Mouse (Mus musculus) lung, embryonic 14.5 days (tissue): ENCODE data around the gene Clcnkb. TPM values are rescaled to one million over a fixed set of nuclear protein-coding genes. Genes with fewer than 3 reads are reported as not detected.

Experiments
- ATAC-seq: fragments of 200-750 bp; cut with Nextera tagmentation; 2 replicates; pipeline ENCODE4 v1.8.0; 2017; ENCODE audit warnings: mild to moderate bottlenecking, moderate TSS enrichment, moderate library complexity; ENCODE audit not compliant: insufficient read depth
- DNase-seq: peaks from one replicate; pipeline ENCODE4 v3.0.0-alpha.2; 2015
- H3K27ac ChIP-seq: fragments of 300-500 bp; sonication (generic); 2 replicates; pipeline ENCODE4 v1.5.1; 2014; ENCODE audit warnings: low read depth, mild to moderate bottlenecking, moderate library complexity
- H3K27me3 ChIP-seq: fragments of 300-500 bp; sonication (generic); 2 replicates; pipeline ENCODE4 v1.6.1; 2014; ENCODE audit warnings: low read length, control low read depth; ENCODE audit not compliant: insufficient read depth
- H3K36me3 ChIP-seq: fragments of 300-500 bp; sonication (generic); 2 replicates; pipeline ENCODE4 v1.6.1; 2014; ENCODE audit warnings: control low read depth; ENCODE audit not compliant: insufficient read depth
- H3K4me1 ChIP-seq: fragments of 300-500 bp; sonication (generic); 2 replicates; pipeline ENCODE4 v1.6.1; 2014; ENCODE audit warnings: antibody characterized with exemption, control low read depth; ENCODE audit not compliant: insufficient read depth
- H3K4me2 ChIP-seq: fragments of 300-500 bp; sonication (generic); 2 replicates; pipeline ENCODE4 v1.6.1; 2014; ENCODE audit warnings: mild to moderate bottlenecking
- H3K4me3 ChIP-seq: fragments of 300-500 bp; sonication (generic); 2 replicates; pipeline ENCODE4 v1.5.1; 2014; ENCODE audit warnings: low read depth, low read length
- H3K9ac ChIP-seq: fragments of 300-500 bp; sonication (generic); 2 replicates; pipeline ENCODE4 v1.6.1; 2014
- H3K9me3 ChIP-seq: fragments of 300-500 bp; sonication (generic); 2 replicates; pipeline ENCODE4 v1.6.1; 2016; ENCODE audit warnings: low read depth, low read length, control low read depth
- CTCF ChIP-seq: IDR thresholded peaks from 2 replicates; pipeline ENCODE4 v1.5.1; 2016; ENCODE audit warnings: antibody characterized with exemption, low read depth
- WGBS: fragments of 180-500 bp; shearing (Covaris S2); extraction: QIAGEN DNeasy Blood & Tissue Kit; methylation state at CpG from one replicate; pipeline ENCODE4 v1.1.7; 2014; 5-methylcytosine and 5-hydroxymethylcytosine counted together
- polyA plus RNA-seq: library from polyadenylated mRNA; unstranded; fragments of >200 nt; fragmentation: Nextera tagmentation; extraction: Ambion mirVana; gene quantifications from 2 replicates; pipeline ENCODE4 v1.2.1, GENCODE M21; 2014

Gene Clcnkb
- polyA plus RNA-seq, 1 experiment from 2014 or later: not detected

DNA sequence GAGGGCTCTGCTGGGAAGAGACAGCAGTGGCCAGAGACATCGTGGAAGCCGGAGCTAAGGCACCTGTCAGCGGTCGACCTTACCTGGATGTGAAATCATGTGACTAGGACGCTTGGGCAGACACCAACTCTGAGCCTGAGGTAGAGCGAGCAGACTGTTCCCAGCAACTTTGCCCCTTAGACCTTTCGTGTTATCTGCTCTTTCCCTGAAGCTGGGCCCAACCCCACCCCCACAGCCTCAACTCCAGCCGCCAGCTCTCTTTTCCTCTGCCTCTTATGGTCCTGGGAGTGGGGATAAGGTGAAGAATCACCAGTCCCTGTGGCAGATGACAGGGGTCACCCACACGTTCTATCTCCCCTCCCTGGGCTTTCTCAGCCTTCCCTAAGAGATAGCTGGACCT is 5.1 kb upstream of the Clcnkb start:
- no peak for TF ChIP-seq CTCF
- H3K36me3 ChIP-seq: no peaks in the 10 kb centered on the region
- H3K4me1 ChIP-seq: 0 out of 2 replicates have a peak, but pooled peaks cover 10% of the 10 kb centered on the region
- 33% methylated on average over 9 of the region's 9 CpGs for WGBS
- H3K9me3 ChIP-seq: no peaks in the 10 kb centered on the region
- H3K9ac ChIP-seq: no peak overlapping the region
- no peak overlapping the region for H3K4me2 ChIP-seq
- H3K27me3 ChIP-seq: no peaks in the 10 kb centered on the region
- H3K27ac ChIP-seq: peak overlapping the region; percentile 33
- no peak for ATAC-seq
- no peak for DNase-seq
- no peak overlapping the region for H3K4me3 ChIP-seq

GRCm38 (mm10) chr4:141420192-141420829 is 4.5 kb upstream of the Clcnkb start, which contains the start of gene Hspb7:
TSS of gene Hspb7 (plus strand) at chr4:141420779.
- peak within 1 kb of the TSS; percentile 33 for H3K27ac ChIP-seq
- ATAC-seq: no peak

GRCm38 (mm10) chr4:141419398-141420191 is 3.8 kb upstream of the Clcnkb start:
- no peak overlapping the region for H3K4me3 ChIP-seq
- ATAC-seq (no peak), DNase-seq (no peak)
- H3K36me3 ChIP-seq: no peaks in the 10 kb centered on the region
- H3K4me1 ChIP-seq: 0 out of 2 replicates have a peak, but pooled peaks cover 10% of the 10 kb centered on the region
- no peaks in the 10 kb centered on the region for H3K27me3 ChIP-seq
- H3K4me2 ChIP-seq: no peak overlapping the region
- H3K9me3 ChIP-seq: no peaks in the 10 kb centered on the region
- H3K9ac ChIP-seq: no peak overlapping the region
- 49% methylated on average over 27 of the region's 27 CpGs for WGBS
- H3K27ac ChIP-seq: no peak overlapping the region
- no peak for TF ChIP-seq CTCF

More at GRCm38 (mm10) chr4:141420192-141420829, 4.5 kb upstream of the Clcnkb start, which contains the start of gene Hspb7:
- Histone ChIP-seq H3K4me3 (peak within 1 kb of the TSS; percentile 0; the same call in 1 of the 2 replicates), H3K36me3 (no peaks in the 10 kb centered on the region), H3K9ac (peak within 1 kb of the TSS; percentile 10; the same call in 1 of the 2 replicates), H3K9me3 (no peaks in the 10 kb centered on the region), H3K27me3 (no peaks in the 10 kb centered on the region), H3K4me2 (no peak within 1 kb of the TSS; the same call in 1 of the 2 replicates), H3K4me1 (0 out of 2 replicates have a peak, but pooled peaks cover 10% of the 10 kb centered on the region)
- peak; percentile 25 for DNase-seq
- 36% methylated on average over 9 of the region's 9 CpGs for WGBS
- no peak for TF ChIP-seq CTCF

DNA sequence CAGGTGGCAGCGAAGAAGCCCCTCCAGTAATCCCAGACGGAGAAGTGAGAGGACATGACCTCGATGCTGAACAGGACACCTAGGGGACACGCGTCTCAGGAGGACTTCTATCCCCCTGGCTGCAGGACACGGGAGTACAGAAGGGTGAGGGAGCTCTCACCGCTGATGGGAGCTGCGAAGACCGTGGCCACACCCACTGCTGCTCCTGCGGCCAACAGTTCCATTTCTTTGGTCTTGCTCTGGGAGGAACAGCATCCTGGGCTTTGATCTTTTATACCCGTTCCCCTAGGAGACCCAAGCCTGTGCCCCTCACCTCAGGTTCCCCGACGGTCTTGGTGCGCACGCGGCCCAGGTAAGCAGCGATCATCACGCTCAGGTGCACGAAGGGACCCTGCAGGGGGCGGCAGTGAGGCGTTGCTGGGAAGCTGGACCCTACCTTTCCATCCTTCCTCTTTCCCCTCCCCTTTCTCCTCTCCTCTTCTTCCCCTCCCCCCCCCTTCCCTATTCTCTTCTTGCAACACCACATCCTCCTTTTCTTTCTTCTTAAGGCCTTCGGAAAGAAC is 4.3 kb downstream of the Clcnkb start:
- Histone ChIP-seq H3K9me3 (no peaks in the 10 kb centered on the region; the same call in 1 of the 2 replicates), H3K9ac (no peak overlapping the region), H3K27ac (no peak overlapping the region), H3K4me2 (no peak overlapping the region), H3K4me3 (no peak overlapping the region), H3K36me3 (no peaks in the 10 kb centered on the region), H3K4me1 (0 out of 2 replicates have a peak, but pooled peaks cover 3% of the 10 kb centered on the region), H3K27me3 (no peaks in the 10 kb centered on the region)
- TF ChIP-seq CTCF: peak; percentile 42
- DNase-seq: no peak
- no peak for ATAC-seq
- WGBS: 20% methylated on average over 22 of the region's 22 CpGs

GRCm38 (mm10) chr4:141408577-141408976 is 7.2 kb downstream of the Clcnkb start:
- 94% methylated on average over 3 of the region's 3 CpGs for WGBS
- no peak for TF ChIP-seq CTCF
- Histone ChIP-seq H3K4me1 (0 out of 2 replicates have a peak, but pooled peaks cover 3% of the 10 kb centered on the region), H3K9ac (no peak overlapping the region), H3K27me3 (no peaks in the 10 kb centered on the region), H3K36me3 (no peaks in the 10 kb centered on the region), H3K27ac (no peak overlapping the region), H3K9me3 (no peaks in the 10 kb centered on the region; the same call in 1 of the 2 replicates), H3K4me2 (no peak overlapping the region), H3K4me3 (no peak overlapping the region)
- DNase-seq (no peak), ATAC-seq (no peak)

- DNase-seq: peak; percentile 69
- 0 out of 2 replicates have a peak, but pooled peaks cover 3% of the 10 kb centered on the region for H3K4me1 ChIP-seq
- H3K27ac ChIP-seq: no peak overlapping the region
- H3K4me3 ChIP-seq: no peak overlapping the region
- ATAC-seq: no peak; the same call in 1 of the 2 replicates
- no peak overlapping the region for H3K9ac ChIP-seq
- no peaks in the 10 kb centered on the region for H3K9me3 ChIP-seq
- H3K27me3 ChIP-seq: no peaks in the 10 kb centered on the region
- H3K36me3 ChIP-seq: no peaks in the 10 kb centered on the region
- WGBS: 26% methylated on average over 14 of the region's 14 CpGs
- peak; percentile 80 for TF ChIP-seq CTCF
- H3K4me2 ChIP-seq: no peak overlapping the region
Observed at GRCm38 (mm10) chr4:141406516-141407299, 9.1 kb downstream of the Clcnkb start.
